Comparison of ENCODE assay signal across 2 mouse cellular contexts in genomic region chr11:32271178-32271577, GRCm38 (mm10).
A peak's percentile ranks its signal among the peaks of the same experiment; 100 is the strongest.
TF ChIP-seq lines count a peak whose summit lies in the region.

No protein-coding gene starts in this region.

TF ChIP-seq in CH12.LX, 34 proteins besides CTCF, POLR2A, EP300 and RAD21:
- peak; percentile 67; the same call in 1 of the 2 replicates for TF ChIP-seq MXI1 (IDR thresholded peaks at IDR 0.05; ENCODE audit: low read depth, low read length)
- TF ChIP-seq ETS1 (conservative IDR thresholded peaks at IDR 0.05; ENCODE audit: low read depth, low read length): peak; percentile 94
- no peak for TF ChIP-seq ZKSCAN1 (IDR thresholded peaks at IDR 0.05; ENCODE audit: borderline replicate concordance, low read depth, low read length)
- no peak for TF ChIP-seq E2F4 (IDR thresholded peaks at IDR 0.05; ENCODE audit: insufficient replicate concordance, low read depth, low read length)
- TF ChIP-seq MAX (IDR thresholded peaks at IDR 0.05; ENCODE audit: low read length): peak; percentile 95
- peak; percentile 99 for TF ChIP-seq BHLHE40 (IDR thresholded peaks at IDR 0.05; ENCODE audit: low read depth, low read length)
- peak; percentile 41; the same call in 1 of the 2 replicates for TF ChIP-seq JUND (conservative IDR thresholded peaks at IDR 0.05; ENCODE audit: low read depth, low read length)
- peak; percentile 98 for TF ChIP-seq TCF12 (IDR thresholded peaks at IDR 0.05; ENCODE audit: low read depth, low read length)
- TF ChIP-seq USF2 (conservative IDR thresholded peaks at IDR 0.05; ENCODE audit: low read depth, low read length): no peak
- no peak for TF ChIP-seq ZMIZ1 (IDR thresholded peaks at IDR 0.05; ENCODE audit: low read depth, low read length)
- peak; percentile 97 for TF ChIP-seq MYC (IDR thresholded peaks at IDR 0.05; ENCODE audit: low read depth, low read length)
- TF ChIP-seq RCOR1 (conservative IDR thresholded peaks at IDR 0.05; ENCODE audit: low read depth, low read length): peak; percentile 86
- no peak for TF ChIP-seq NRF1 (IDR thresholded peaks at IDR 0.05; ENCODE audit: low read depth, low read length)
- peak; percentile 80 for TF ChIP-seq IRF4 (IDR thresholded peaks at IDR 0.05; ENCODE audit: low read depth, low read length)
- TF ChIP-seq UBTF (IDR thresholded peaks at IDR 0.05; ENCODE audit: low read depth, low read length): no peak
- TF ChIP-seq MAFK (IDR thresholded peaks at IDR 0.05; ENCODE audit: insufficient replicate concordance, low read length): peak; percentile 54; the same call in 1 of the 2 replicates
- peak; percentile 14; the same call in 1 of the 2 replicates for TF ChIP-seq ELF1 (IDR thresholded peaks at IDR 0.05; ENCODE audit: low read depth, low read length)
- TF ChIP-seq CHD2 (IDR thresholded peaks at IDR 0.05; ENCODE audit: low read length): peak; percentile 67; the same call in 1 of the 2 replicates
- TF ChIP-seq MEF2A (IDR thresholded peaks at IDR 0.05; ENCODE audit: borderline replicate concordance, low read depth, low read length): peak; percentile 71; the same call in 1 of the 2 replicates
- TF ChIP-seq PAX5 (IDR thresholded peaks at IDR 0.05; ENCODE audit: low read length): no peak

TF ChIP-seq in myocyte, 11 proteins besides CTCF, POLR2A, EP300 and RAD21:
- no peak for TF ChIP-seq SRF (IDR thresholded peaks at IDR 0.05; ENCODE audit: control insufficient read depth, insufficient read length, low read depth)
- TF ChIP-seq USF1 (IDR thresholded peaks at IDR 0.05; ENCODE audit: low read depth): no peak
- no peak for TF ChIP-seq CEBPB (IDR thresholded peaks at IDR 0.05; ENCODE audit: insufficient read depth, poor library complexity, severe bottlenecking)
- no peak for TF ChIP-seq TCF3 (IDR thresholded peaks at IDR 0.05; ENCODE audit: insufficient read length, low read depth)
- no peak for TF ChIP-seq POLR2AphosphoS2 (IDR thresholded peaks at IDR 0.05; ENCODE audit: insufficient read length, low read depth)
- no peak for TF ChIP-seq MAX (IDR thresholded peaks at IDR 0.05; ENCODE audit: low read depth)
- no peak for TF ChIP-seq E2F4 (IDR thresholded peaks at IDR 0.05; ENCODE audit: insufficient read depth)
- TF ChIP-seq REST (IDR thresholded peaks at IDR 0.05; ENCODE audit: insufficient read depth, insufficient read length): no peak
- no peak for TF ChIP-seq TCF12 (IDR thresholded peaks at IDR 0.05; ENCODE audit: insufficient read depth, poor library complexity, severe bottlenecking)
- TF ChIP-seq MYOG (IDR thresholded peaks at IDR 0.05; ENCODE audit: control insufficient read depth in 1 of 3, insufficient read depth in 1 of 3, insufficient read length in 2 of 3, low read depth in 2 of 3): no peak
